Mouse (Mus musculus): ENCODE data around the gene Cnppd1. TPM values are rescaled to one million over a fixed set of nuclear protein-coding genes. Genes with fewer than 3 reads are reported as not detected.

Gene Cnppd1
- polyA plus RNA-seq (2016; fragmentation: Nextera tagmentation; extraction: Ambion mirVana) = 41.0 and 43.6 TPM in 2 replicates

GRCm38 (mm10) chr1:75142301-75143261 lies at the start of gene Cnppd1, which contains the start of gene Retreg2:
Gene Cnppd1, minus strand, starts transcription at chr1:75142711.
Gene Retreg2, plus strand, starts transcription at chr1:75142778.
- DNase-seq (ENCODE audit: extremely low spot score, low spot score) = peak; percentile 97
- Histone ChIP-seq H3K4me3 (peak within 1 kb of the TSS; percentile 88), H3K27me3 (ENCODE audit: poor library complexity, severe bottlenecking) (peaks cover 6% of the 10 kb centered on the region; the same call in 1 of the 2 replicates), H3K9me3 (no peaks in the 10 kb centered on the region), H3K4me1 (peaks cover 34% of the 10 kb centered on the region), H3K27ac (peak within 1 kb of the TSS; percentile 97), H3K36me3 (replicated peaks) (peaks cover 61% of the 10 kb centered on the region)
- under 1% methylated on average over 89 of the region's 91 CpGs for WGBS

DNA sequence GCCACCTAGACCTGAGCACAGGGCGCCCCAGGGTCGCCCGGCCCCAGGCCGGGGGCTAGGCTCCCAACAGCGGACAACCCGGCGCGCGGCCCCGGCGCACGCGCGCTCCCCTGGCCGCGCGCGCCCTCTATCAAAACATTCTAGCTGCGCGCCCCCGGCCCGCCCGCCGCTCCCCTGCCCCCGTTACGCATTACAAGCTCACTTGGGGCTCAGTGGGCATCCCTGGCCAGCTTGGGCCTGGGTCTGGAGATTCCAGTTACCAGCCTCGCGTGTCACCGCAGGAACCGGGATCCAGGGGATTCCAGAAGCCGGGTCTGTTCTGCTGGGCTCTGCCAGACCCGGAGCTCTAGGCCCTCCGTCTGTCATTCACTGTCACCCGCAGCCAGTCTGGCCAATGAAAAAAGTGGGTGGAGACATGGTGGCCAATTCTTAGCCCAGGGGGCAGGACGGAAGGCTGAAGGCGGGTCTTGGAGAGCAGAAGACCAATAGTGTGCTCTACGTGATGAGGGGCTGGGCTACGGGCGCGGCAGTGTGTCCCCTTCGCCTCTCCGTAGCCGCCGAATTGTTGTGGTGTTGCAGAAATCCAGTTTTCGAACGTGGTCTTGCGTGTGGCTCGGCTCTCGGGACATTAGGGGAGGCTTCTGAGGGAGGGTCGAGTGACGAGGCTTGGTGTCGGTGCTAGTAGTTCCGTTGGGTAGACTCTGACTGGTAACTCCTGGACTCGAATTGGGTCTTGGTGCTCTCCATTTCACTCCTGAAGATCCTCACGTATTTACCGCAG lies 49.3 kb upstream of the Cnppd1 start, which contains the start of the genes Ankzf1 and Atg9a:
Gene Ankzf1 (plus strand): TSS at position 530 of the 781 bp plus-strand sequence.
Gene Atg9a (minus strand): TSS at position 575 of the 781 bp plus-strand sequence.
- peak within 1 kb of the TSS; percentile 89 for H3K27ac ChIP-seq
- DNase-seq (ENCODE audit: extremely low spot score, low spot score) = peak; percentile 96
- WGBS = under 1% methylated on average over 56 of the region's 56 CpGs

DNA sequence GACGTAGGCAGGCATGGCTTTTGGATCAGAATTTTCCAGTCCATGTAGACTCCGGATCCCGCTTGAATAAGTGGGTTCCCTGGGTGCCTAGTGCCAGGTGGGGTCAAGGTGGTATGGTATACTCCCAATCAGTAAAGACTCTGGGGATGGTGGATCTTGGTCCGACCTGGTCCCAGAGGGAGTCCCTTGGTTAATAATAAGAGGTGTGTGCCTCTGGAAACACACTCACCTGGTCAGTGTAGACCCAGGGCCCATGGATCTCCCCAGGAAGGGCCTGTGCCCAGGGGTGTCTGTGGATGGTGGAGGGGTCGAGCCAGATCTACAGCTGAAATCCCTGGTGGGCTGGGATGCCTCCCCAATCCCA lies 48.7 kb upstream of the Cnppd1 start:
- Histone ChIP-seq H3K27me3 (ENCODE audit: poor library complexity, severe bottlenecking) (no peaks in the 10 kb centered on the region), H3K9me3 (no peaks in the 10 kb centered on the region), H3K27ac (peak overlapping the region; percentile 89), H3K4me3 (peak overlapping the region; percentile 76), H3K36me3 (replicated peaks) (peaks cover 34% of the 10 kb centered on the region), H3K4me1 (peaks cover 30% of the 10 kb centered on the region)
- DNase-seq (ENCODE audit: extremely low spot score, low spot score) = no peak
- 40% methylated on average over 5 of the region's 5 CpGs for WGBS

More for the DNA sequence above, 49.3 kb upstream of the Cnppd1 start, which contains the start of the genes Ankzf1 and Atg9a:
- Histone ChIP-seq H3K36me3 (replicated peaks) (peaks cover 34% of the 10 kb centered on the region), H3K4me1 (peaks cover 30% of the 10 kb centered on the region), H3K27me3 (ENCODE audit: poor library complexity, severe bottlenecking) (no peaks in the 10 kb centered on the region), H3K9me3 (no peaks in the 10 kb centered on the region), H3K4me3 (peak within 1 kb of the TSS; percentile 76)

GRCm38 (mm10) chr1:75190577-75190976 lies 48.1 kb upstream of the Cnppd1 start:
- H3K36me3 ChIP-seq (replicated peaks) = peaks cover 34% of the 10 kb centered on the region
- no peaks in the 10 kb centered on the region for H3K27me3 ChIP-seq (ENCODE audit: poor library complexity, severe bottlenecking)
- no peak for DNase-seq (ENCODE audit: extremely low spot score, low spot score)
- peaks cover 30% of the 10 kb centered on the region for H3K4me1 ChIP-seq
- no peaks in the 10 kb centered on the region for H3K9me3 ChIP-seq
- peak overlapping the region; percentile 76 for H3K4me3 ChIP-seq
- H3K27ac ChIP-seq = no peak overlapping the region
- 75% methylated on average over 2 of the region's 2 CpGs for WGBS

DNA sequence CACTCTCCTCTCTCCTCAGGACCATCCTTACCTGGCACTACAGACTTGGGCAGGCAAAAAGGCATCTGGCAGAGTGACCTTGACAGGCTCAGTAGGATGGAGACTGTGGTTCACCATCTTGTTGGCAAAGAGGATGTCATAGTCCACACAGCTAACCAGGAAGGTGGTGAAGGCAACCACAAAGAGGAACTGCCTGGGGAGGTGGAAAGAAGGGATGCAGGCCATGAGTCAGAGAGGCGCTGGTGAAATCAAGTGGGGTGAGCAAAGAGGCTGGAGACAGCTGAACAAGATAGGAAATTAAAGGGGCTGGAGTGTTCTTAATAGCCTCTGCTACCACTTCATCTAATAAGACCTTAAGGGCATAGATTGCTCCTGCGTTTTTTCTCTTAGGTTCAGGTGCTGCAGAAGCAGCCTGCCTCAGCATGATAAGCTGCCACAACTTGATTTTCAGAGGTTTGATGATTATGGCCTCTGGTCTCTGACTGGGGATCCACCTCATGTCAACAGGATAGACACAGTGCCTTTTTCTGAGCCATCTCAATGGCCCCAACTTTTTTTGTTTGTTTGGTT lies 45.5 kb upstream of the Cnppd1 start:
- 82% methylated on average over 2 of the region's 2 CpGs for WGBS
- Histone ChIP-seq H3K27me3 (ENCODE audit: poor library complexity, severe bottlenecking) (no peaks in the 10 kb centered on the region), H3K27ac (no peak overlapping the region), H3K4me1 (peaks cover 23% of the 10 kb centered on the region), H3K9me3 (no peaks in the 10 kb centered on the region), H3K4me3 (no peak overlapping the region), H3K36me3 (replicated peaks) (peaks cover 40% of the 10 kb centered on the region)
- no peak for DNase-seq (ENCODE audit: extremely low spot score, low spot score)

DNA sequence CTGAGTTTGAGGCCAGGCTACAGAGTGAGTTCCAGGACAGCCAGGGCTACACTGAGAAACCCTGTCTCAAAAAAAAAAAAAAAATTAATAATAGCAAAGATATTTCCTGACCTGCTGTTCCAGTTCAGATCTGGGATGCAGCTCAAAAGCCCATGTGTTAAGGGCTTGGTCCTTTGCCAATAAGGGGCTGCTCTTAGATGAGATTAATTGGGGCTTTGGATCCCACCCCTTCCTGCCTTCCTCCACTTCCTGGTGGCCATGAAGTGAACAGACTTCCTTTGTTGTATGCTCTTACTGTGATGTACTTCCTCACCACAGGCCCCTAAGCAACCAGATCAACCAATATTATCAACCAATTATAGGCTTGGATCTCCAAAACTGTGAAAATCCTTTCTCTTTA lies 44.6 kb upstream of the Cnppd1 start:
- Histone ChIP-seq H3K4me3 (no peak overlapping the region), H3K4me1 (peaks cover 17% of the 10 kb centered on the region), H3K36me3 (replicated peaks) (peaks cover 49% of the 10 kb centered on the region), H3K27me3 (ENCODE audit: poor library complexity, severe bottlenecking) (no peaks in the 10 kb centered on the region), H3K27ac (no peak overlapping the region), H3K9me3 (no peaks in the 10 kb centered on the region)
- DNase-seq (ENCODE audit: extremely low spot score, low spot score) = no peak

GRCm38 (mm10) chr1:75185495-75185894 lies 43.0 kb upstream of the Cnppd1 start:
- Histone ChIP-seq H3K27ac (no peak overlapping the region), H3K4me1 (peaks cover 10% of the 10 kb centered on the region), H3K36me3 (replicated peaks) (peaks cover 49% of the 10 kb centered on the region), H3K27me3 (ENCODE audit: poor library complexity, severe bottlenecking) (no peaks in the 10 kb centered on the region), H3K4me3 (no peak overlapping the region), H3K9me3 (no peaks in the 10 kb centered on the region)
- no peak for DNase-seq (ENCODE audit: extremely low spot score, low spot score)
- 91% methylated on average over 11 of the region's 11 CpGs for WGBS

- no peaks in the 10 kb centered on the region for H3K27me3 ChIP-seq (ENCODE audit: poor library complexity, severe bottlenecking)
- H3K9me3 ChIP-seq = no peaks in the 10 kb centered on the region
- 68% methylated on average over 4 of the region's 4 CpGs for WGBS
- H3K4me1 ChIP-seq = peaks cover 27% of the 10 kb centered on the region
- H3K36me3 ChIP-seq (replicated peaks) = peaks cover 50% of the 10 kb centered on the region
- no peak overlapping the region for H3K4me3 ChIP-seq
- DNase-seq (ENCODE audit: extremely low spot score, low spot score) = no peak
- H3K27ac ChIP-seq = no peak overlapping the region
Measured at GRCm38 (mm10) chr1:75182160-75182559, 39.6 kb upstream of the Cnppd1 start.

DNA sequence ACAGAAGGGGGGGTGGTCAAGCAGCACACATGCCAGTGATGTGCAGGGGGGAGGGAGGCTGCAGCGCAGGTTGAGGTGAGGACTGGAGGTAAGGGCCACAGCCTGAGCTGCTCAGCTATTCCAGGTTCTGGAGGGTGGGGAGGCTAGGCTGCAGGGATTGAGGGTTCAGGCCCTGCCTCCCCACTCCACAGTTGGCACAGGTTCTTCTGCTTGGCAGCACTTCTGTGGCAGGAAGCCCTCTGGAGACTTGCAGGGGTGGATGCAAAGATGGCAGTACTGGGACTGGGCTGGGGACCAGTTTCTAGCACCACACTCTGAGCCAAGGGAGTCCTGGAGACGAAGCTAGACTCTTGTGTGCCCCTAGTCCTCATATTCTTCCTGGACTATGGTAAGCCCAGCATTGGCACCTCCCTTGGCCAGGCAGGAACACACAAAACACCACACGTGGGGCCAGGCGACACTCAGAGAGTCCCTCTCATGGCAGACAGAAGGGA lies 38.9 kb upstream of the Cnppd1 start:
- Histone ChIP-seq H3K27me3 (ENCODE audit: poor library complexity, severe bottlenecking) (no peaks in the 10 kb centered on the region), H3K4me3 (no peak overlapping the region), H3K9me3 (no peaks in the 10 kb centered on the region), H3K4me1 (peaks cover 27% of the 10 kb centered on the region), H3K36me3 (replicated peaks) (peaks cover 51% of the 10 kb centered on the region), H3K27ac (no peak overlapping the region)
- WGBS = 88% methylated on average over 4 of the region's 4 CpGs
- DNase-seq (ENCODE audit: extremely low spot score, low spot score) = no peak

GRCm38 (mm10) chr1:75180741-75181140 lies 38.2 kb upstream of the Cnppd1 start:
- H3K36me3 ChIP-seq (replicated peaks) = peaks cover 51% of the 10 kb centered on the region

GRCm38 (mm10) chr1:75180105-75180590 lies 37.6 kb upstream of the Cnppd1 start, which contains the start of gene Abcb6:
Gene Abcb6, minus strand, starts transcription at chr1:75180392.
- DNase-seq (ENCODE audit: extremely low spot score, low spot score) = peak; percentile 95
- H3K4me3 ChIP-seq = peak within 1 kb of the TSS; percentile 77
- peaks cover 27% of the 10 kb centered on the region for H3K4me1 ChIP-seq
- H3K27me3 ChIP-seq (ENCODE audit: poor library complexity, severe bottlenecking) = no peaks in the 10 kb centered on the region
- under 1% methylated on average over 31 of the region's 31 CpGs for WGBS
- H3K36me3 ChIP-seq (replicated peaks) = peaks cover 51% of the 10 kb centered on the region
- no peaks in the 10 kb centered on the region for H3K9me3 ChIP-seq
- H3K27ac ChIP-seq = peak within 1 kb of the TSS; percentile 87

More at GRCm38 (mm10) chr1:75180741-75181140, 38.2 kb upstream of the Cnppd1 start:
- Histone ChIP-seq H3K9me3 (no peaks in the 10 kb centered on the region), H3K4me3 (peak overlapping the region; percentile 77), H3K4me1 (peaks cover 27% of the 10 kb centered on the region), H3K27me3 (ENCODE audit: poor library complexity, severe bottlenecking) (no peaks in the 10 kb centered on the region), H3K27ac (peak overlapping the region; percentile 87)
- WGBS = 35% methylated on average over 7 of the region's 7 CpGs
- no peak for DNase-seq (ENCODE audit: extremely low spot score, low spot score)

Data from forebrain, embryonic 10.5 days (tissue).